Mouse (Mus musculus) forebrain, embryonic 13.5 days (tissue): Measurements from ENCODE around the gene Ffar1. TPM values are rescaled to one million over a fixed set of nuclear protein-coding genes. Genes with fewer than 3 reads are reported as not detected.

ENCODE experiments used
- ATAC-seq: fragments of 200-750 bp; cut with Nextera tagmentation; 2 replicates; pipeline ENCODE4 v1.8.0; 2017
- H3K27ac ChIP-seq: fragments of 300-500 bp; sonication (generic); 2 replicates; pipeline ENCODE4 v1.5.1; 2015; ENCODE audit warnings: inconsistent platforms, mild to moderate bottlenecking, moderate library complexity
- H3K27me3 ChIP-seq: fragments of 300-500 bp; sonication (generic); 2 replicates; pipeline ENCODE4 v1.6.1; 2015; ENCODE audit warnings: mild to moderate bottlenecking, inconsistent platforms
- H3K36me3 ChIP-seq: fragments of 300-500 bp; sonication (generic); 2 replicates; pipeline ENCODE4 v1.6.1; 2015; ENCODE audit warnings: mild to moderate bottlenecking, inconsistent platforms; ENCODE audit not compliant: poor library complexity, severe bottlenecking
- H3K4me1 ChIP-seq: fragments of 300-500 bp; sonication (generic); 2 replicates; pipeline ENCODE4 v1.6.1; 2015; ENCODE audit warnings: inconsistent platforms
- H3K4me2 ChIP-seq: fragments of 300-500 bp; sonication (generic); 2 replicates; pipeline ENCODE4 v1.6.1; 2015; ENCODE audit warnings: inconsistent platforms, mild to moderate bottlenecking, moderate library complexity
- H3K4me3 ChIP-seq: fragments of 300-500 bp; sonication (generic); 2 replicates; pipeline ENCODE4 v1.5.1; 2015; ENCODE audit warnings: mild to moderate bottlenecking, inconsistent platforms
- H3K9ac ChIP-seq: fragments of 300-500 bp; sonication (generic); 2 replicates; pipeline ENCODE4 v1.6.1; 2015; ENCODE audit warnings: mild to moderate bottlenecking, inconsistent platforms
- H3K9me3 ChIP-seq: fragments of 300-500 bp; sonication (generic); replicated peaks from 2 replicates; pipeline ENCODE4 v1.6.1; 2016; ENCODE audit warnings: inconsistent platforms
- WGBS: fragments of 180-500 bp; shearing (Covaris S2); methylation state at CpG from one replicate; pipeline ENCODE4 v1.1.7; 2015; 5-methylcytosine and 5-hydroxymethylcytosine counted together
- polyA plus RNA-seq: library from polyadenylated mRNA; unstranded; fragments of >200 nt; fragmentation: Nextera tagmentation; extraction: Ambion mirVana; gene quantifications from 2 replicates; pipeline ENCODE4 v1.2.1, GENCODE M21; 2015

Ffar1 gene
- polyA plus RNA-seq, 1 experiment from 2014 or later = not detected

DNA sequence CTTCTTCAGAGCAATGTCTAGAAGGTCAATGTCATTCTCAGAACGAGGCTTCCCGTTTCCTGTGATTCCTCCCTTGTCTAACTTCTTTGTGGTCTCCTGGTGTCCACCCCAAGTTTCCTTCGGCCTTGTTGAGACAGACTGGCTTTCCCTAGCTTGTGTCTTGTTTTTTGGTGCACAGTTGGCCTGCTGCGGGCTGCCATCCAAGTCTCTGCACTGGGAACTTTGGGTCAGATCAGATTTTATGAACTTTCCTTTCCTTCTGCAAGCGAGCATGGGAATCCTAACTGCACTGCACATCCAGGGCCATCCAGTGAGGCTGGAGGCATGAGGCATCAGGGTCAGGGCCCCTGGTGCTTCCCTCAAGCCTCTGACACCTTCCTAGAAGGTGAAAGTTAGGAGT, 39.8 kb downstream of the Ffar1 start:
- Histone ChIP-seq H3K4me2 (no peak overlapping the region), H3K4me3 (no peak overlapping the region), H3K4me1 (no peaks in the 10 kb centered on the region), H3K36me3 (no peaks in the 10 kb centered on the region), H3K27ac (no peak overlapping the region), H3K9ac (no peak overlapping the region), H3K9me3 (no peaks in the 10 kb centered on the region), H3K27me3 (no peaks in the 10 kb centered on the region)
- no peak for ATAC-seq
- 71% methylated on average over 5 of the region's 5 CpGs for WGBS

DNA sequence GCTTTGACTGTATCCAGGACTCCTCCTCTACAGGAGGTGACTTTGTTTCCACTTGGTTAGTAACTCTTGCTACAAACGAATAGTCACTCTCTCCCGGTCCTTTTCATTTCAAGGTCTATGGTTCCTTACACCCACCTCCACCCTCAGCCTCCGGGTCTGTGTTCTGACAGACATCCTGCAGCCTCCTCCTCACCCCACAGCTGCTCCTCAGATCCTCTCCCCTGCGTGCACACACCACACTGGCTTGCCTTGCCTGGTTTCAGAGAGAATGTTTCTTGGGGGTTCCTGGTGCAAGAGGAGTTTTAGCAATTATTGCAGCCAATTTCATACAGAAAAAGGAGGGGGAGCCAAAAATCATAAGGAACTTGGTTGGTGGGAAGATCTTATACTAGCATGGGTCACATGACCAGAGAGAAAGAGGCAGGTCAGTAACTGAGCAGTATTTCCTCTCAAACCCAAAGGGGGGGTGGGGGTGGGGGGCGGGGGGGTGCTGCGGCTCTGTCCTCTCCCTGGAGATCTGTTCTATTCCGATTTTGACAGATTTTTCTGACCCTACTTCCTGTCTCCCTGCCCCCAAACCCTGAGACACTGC, 40.4 kb downstream of the Ffar1 start:
- Histone ChIP-seq H3K27ac (no peak overlapping the region), H3K27me3 (no peaks in the 10 kb centered on the region), H3K4me1 (no peaks in the 10 kb centered on the region), H3K36me3 (no peaks in the 10 kb centered on the region), H3K9me3 (no peaks in the 10 kb centered on the region), H3K4me3 (no peak overlapping the region), H3K4me2 (no peak overlapping the region), H3K9ac (no peak overlapping the region)
- 79% methylated on average over 7 of the region's 7 CpGs for WGBS
- no peak for ATAC-seq

DNA sequence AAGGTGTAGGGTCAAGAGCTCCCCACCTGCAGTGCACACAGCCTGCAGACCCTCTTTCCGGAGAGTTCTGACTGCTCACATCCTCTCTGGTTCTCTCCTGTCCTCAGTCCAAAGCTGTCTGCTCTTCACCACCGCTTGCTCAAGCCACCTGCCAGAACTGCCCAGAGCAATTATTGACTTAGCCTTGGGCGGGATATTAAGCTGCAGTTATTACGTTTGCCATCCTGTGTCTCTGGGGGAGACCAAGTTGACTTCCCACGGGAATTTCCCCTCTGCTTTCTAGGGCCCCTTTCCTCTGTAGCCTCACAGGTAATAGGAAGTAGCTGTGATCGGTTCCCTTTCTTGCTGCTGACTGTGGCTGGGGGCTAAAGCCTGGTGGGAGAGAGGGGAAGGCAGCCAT, 41.2 kb downstream of the Ffar1 start:
- H3K27ac ChIP-seq = no peak overlapping the region
- no peak overlapping the region for H3K4me2 ChIP-seq
- H3K9me3 ChIP-seq = no peaks in the 10 kb centered on the region
- no peak overlapping the region for H3K4me3 ChIP-seq
- H3K36me3 ChIP-seq = no peaks in the 10 kb centered on the region
- WGBS = 73% methylated on average over 6 of the region's 6 CpGs
- no peak for ATAC-seq
- no peaks in the 10 kb centered on the region for H3K4me1 ChIP-seq
- H3K9ac ChIP-seq = no peak overlapping the region
- no peaks in the 10 kb centered on the region for H3K27me3 ChIP-seq

GRCm38 (mm10) chr7:30812291-30812807, 49.0 kb downstream of the Ffar1 start:
- 67% methylated on average over 6 of the region's 6 CpGs for WGBS
- Histone ChIP-seq H3K9me3 (0 out of 2 replicates have a peak, but pooled peaks cover 3% of the 10 kb centered on the region), H3K4me2 (no peak overlapping the region), H3K36me3 (no peaks in the 10 kb centered on the region), H3K4me3 (no peak overlapping the region), H3K27me3 (no peaks in the 10 kb centered on the region), H3K9ac (no peak overlapping the region), H3K4me1 (no peaks in the 10 kb centered on the region), H3K27ac (no peak overlapping the region)
- ATAC-seq = no peak

GRCm38 (mm10) chr7:30811757-30812290, 49.5 kb downstream of the Ffar1 start:
- Histone ChIP-seq H3K4me2 (no peak overlapping the region), H3K4me1 (no peaks in the 10 kb centered on the region), H3K9ac (no peak overlapping the region), H3K9me3 (0 out of 2 replicates have a peak, but pooled peaks cover 3% of the 10 kb centered on the region), H3K27ac (no peak overlapping the region), H3K4me3 (no peak overlapping the region), H3K27me3 (no peaks in the 10 kb centered on the region), H3K36me3 (no peaks in the 10 kb centered on the region)
- no peak for ATAC-seq
- 75% methylated on average over 9 of the region's 9 CpGs for WGBS

- no peak for ATAC-seq
- Histone ChIP-seq H3K36me3 (no peaks in the 10 kb centered on the region), H3K4me1 (no peaks in the 10 kb centered on the region), H3K27me3 (no peaks in the 10 kb centered on the region), H3K4me3 (no peak overlapping the region), H3K9ac (no peak overlapping the region), H3K4me2 (no peak overlapping the region), H3K9me3 (0 out of 2 replicates have a peak, but pooled peaks cover 3% of the 10 kb centered on the region), H3K27ac (no peak overlapping the region)
- WGBS = 57% methylated on average over 6 of the region's 6 CpGs
These were observed 51.0 kb downstream of the Ffar1 start for GRCm38 (mm10) chr7:30810319-30810718.

Other genes with a start within 250 kb of the Ffar1 start
- gene Upk1a, start 248.7 kb downstream of the Ffar1 start, polyA plus RNA-seq = 0.19 and 0.37 TPM in 2 replicates
- 944 and 1,056 TPM in 2 replicates for gene Cox6b1, start 235.4 kb downstream of the Ffar1 start, polyA plus RNA-seq
- gene Etv2, start 225.7 kb downstream of the Ffar1 start, polyA plus RNA-seq = not detected in 2 replicates
- 144 and 146 TPM in 2 replicates for gene Rbm42, start 211.2 kb downstream of the Ffar1 start, polyA plus RNA-seq
- 52.7 and 57.2 TPM in 2 replicates for gene Haus5, start 196.6 kb downstream of the Ffar1 start, polyA plus RNA-seq
- gene Pmis2, start 190.0 kb downstream of the Ffar1 start, polyA plus RNA-seq = not detected in 2 replicates
- not detected in 2 replicates for gene 2200002J24Rik, start 162.6 kb downstream of the Ffar1 start, polyA plus RNA-seq
- 0.79 and 1.4 TPM in 2 replicates for gene Atp4a, start 149.4 kb downstream of the Ffar1 start, polyA plus RNA-seq
- 182 and 188 TPM in 2 replicates for gene Tmem147, start 132.0 kb downstream of the Ffar1 start, polyA plus RNA-seq
- 0.93 and 1.0 TPM in 2 replicates for gene Gapdhs, start 117.9 kb downstream of the Ffar1 start, polyA plus RNA-seq
- gene Sbsn, start 110.1 kb downstream of the Ffar1 start, polyA plus RNA-seq = 1.5 and 1.9 TPM in 2 replicates
- 0.68 TPM in 1 of 2 replicates, not detected in the other for gene Dmkn, start 97.8 kb downstream of the Ffar1 start, polyA plus RNA-seq
- gene Krtdap, start 73.7 kb downstream of the Ffar1 start, polyA plus RNA-seq = not detected in 2 replicates
- 0.09 TPM in 1 of 2 replicates, not detected in the other for gene Ffar2, start 37.8 kb downstream of the Ffar1 start, polyA plus RNA-seq
- not detected in 2 replicates for gene Ffar3, start 5.4 kb downstream of the Ffar1 start, polyA plus RNA-seq
- gene Cd22, start 18.8 kb upstream of the Ffar1 start, polyA plus RNA-seq = not detected in 2 replicates
- gene Mag, start 53.3 kb upstream of the Ffar1 start, polyA plus RNA-seq = 0.58 and 0.64 TPM in 2 replicates
- not detected in 2 replicates for gene Hamp2, start 63.1 kb upstream of the Ffar1 start, polyA plus RNA-seq
- gene Hamp, start 82.5 kb upstream of the Ffar1 start, polyA plus RNA-seq = not detected in 2 replicates
- 23.9 and 24.4 TPM in 2 replicates for gene Usf2, start 95.2 kb upstream of the Ffar1 start, polyA plus RNA-seq
- gene Lsr, start 111.9 kb upstream of the Ffar1 start, polyA plus RNA-seq = 17.8 and 22.2 TPM in 2 replicates
- 0.58 and 0.74 TPM in 2 replicates for gene Fam187b, start 112.2 kb upstream of the Ffar1 start, polyA plus RNA-seq
- gene Fxyd5, start 180.9 kb upstream of the Ffar1 start, polyA plus RNA-seq = 11.5 and 12.2 TPM in 2 replicates
- gene Fxyd7, start 189.9 kb upstream of the Ffar1 start, polyA plus RNA-seq = 19.8 and 33.0 TPM in 2 replicates
- 2.5 and 3.9 TPM in 2 replicates for gene Fxyd1, start 195.6 kb upstream of the Ffar1 start, polyA plus RNA-seq
- 0.19 and 0.26 TPM in 2 replicates for gene Lgi4, start 197.8 kb upstream of the Ffar1 start, polyA plus RNA-seq
- 0.08 TPM in 1 of 2 replicates, not detected in the other for gene Fxyd3, start 215.1 kb upstream of the Ffar1 start, polyA plus RNA-seq